Mouse (Mus musculus) left cerebral cortex, adult 11 months (tissue): ENCODE measurements at regions not wholly inside any gene's neighbourhood (a gene's known extent, or its start where the extent isn't known, plus 50 kb on each side); places are given as distances from the start of the nearest gene placed in this dataset.
A peak's percentile ranks its signal among the peaks of the same experiment; 100 is the strongest.

Source experiments
- DNase-seq: peaks from one replicate; pipeline ENCODE4 v3.0.0; 2022; ENCODE audit warnings: low spot score

- no peak for DNase-seq
Observed at GRCm38 (mm10) chr1:76323592-76323991, 777.5 kb downstream of the Slc4a3 start.

- no peak for DNase-seq
Observed at GRCm38 (mm10) chr1:76336011-76336410, 789.9 kb downstream of the Slc4a3 start.

- no peak for DNase-seq
Observed at GRCm38 (mm10) chr1:76362106-76362505, 816.0 kb downstream of the Slc4a3 start.

- no peak for DNase-seq
Observed at GRCm38 (mm10) chr1:76373931-76374330, 827.9 kb downstream of the Slc4a3 start.

- DNase-seq: no peak
Observed at GRCm38 (mm10) chr1:76378154-76378553, 832.1 kb downstream of the Slc4a3 start.

- peak; percentile 2 for DNase-seq
Observed at GRCm38 (mm10) chr1:76392536-76392935, 846.5 kb downstream of the Slc4a3 start.

GRCm38 (mm10) chr1:76394038-76394437 lies 848.0 kb downstream of the Slc4a3 start:
- no peak for DNase-seq

GRCm38 (mm10) chr1:76402854-76403253 lies 856.8 kb downstream of the Slc4a3 start:
- DNase-seq: no peak

GRCm38 (mm10) chr1:76404003-76404402 lies 857.9 kb downstream of the Slc4a3 start:
- no peak for DNase-seq

GRCm38 (mm10) chr1:76410813-76411212 lies 864.7 kb downstream of the Slc4a3 start:
- DNase-seq: no peak

- peak; percentile 13 for DNase-seq
Observed at GRCm38 (mm10) chr1:76420525-76420924, 874.5 kb downstream of the Slc4a3 start.

- DNase-seq: peak; percentile 75
Observed at GRCm38 (mm10) chr1:76427439-76427838, 881.4 kb downstream of the Slc4a3 start.

- no peak for DNase-seq
Observed at GRCm38 (mm10) chr1:76430041-76430610, 884.1 kb downstream of the Slc4a3 start.

- no peak for DNase-seq
Observed at GRCm38 (mm10) chr1:76433481-76433941, 887.4 kb downstream of the Slc4a3 start.

GRCm38 (mm10) chr1:76450539-76451214 lies 904.6 kb downstream of the Slc4a3 start:
- no peak for DNase-seq

GRCm38 (mm10) chr1:76453160-76453710 lies 907.2 kb downstream of the Slc4a3 start:
- no peak for DNase-seq

GRCm38 (mm10) chr1:76466562-76466961 lies 920.5 kb downstream of the Slc4a3 start:
- no peak for DNase-seq

GRCm38 (mm10) chr1:76484193-76484592 lies 938.1 kb downstream of the Slc4a3 start:
- peak; percentile 59 for DNase-seq

- DNase-seq: no peak
Observed at GRCm38 (mm10) chr1:76487481-76487880, 941.4 kb downstream of the Slc4a3 start.

GRCm38 (mm10) chr1:76489681-76490492 lies 943.8 kb downstream of the Slc4a3 start:
- DNase-seq: no peak

- no peak for DNase-seq
Observed at GRCm38 (mm10) chr1:76490719-76491118, 944.7 kb downstream of the Slc4a3 start.

GRCm38 (mm10) chr1:76491187-76491586 lies 945.1 kb downstream of the Slc4a3 start:
- DNase-seq: no peak

- DNase-seq: no peak
Observed at GRCm38 (mm10) chr1:76505150-76505549, 959.1 kb downstream of the Slc4a3 start.
